Mouse (Mus musculus) liver, adult 2 months (tissue): Measurements from ENCODE around the gene Rab11fip3. TPM values are rescaled to one million over a fixed set of nuclear protein-coding genes. Genes with fewer than 3 reads are reported as not detected.

Experiments used
- DNase-seq: peaks from one replicate; pipeline ENCODE4 v3.0.0-alpha.2; 2011; ENCODE audit warnings: low read depth, low spot score; ENCODE audit errors: extremely low read depth
- H3K27ac ChIP-seq: fragments of 200-500 bp; replicated peaks from 2 replicates; pipeline ENCODE4 v1.5.1; 2012; ENCODE audit warnings: low read depth, mild to moderate bottlenecking, control low read depth, inconsistent platforms, low read length; ENCODE audit not compliant: insufficient read depth
- H3K27me3 ChIP-seq: fragments of 200-500 bp; 2 replicates; pipeline ENCODE4 v1.6.1; 2012; ENCODE audit warnings: mild to moderate bottlenecking, moderate library complexity, low read length, inconsistent platforms; ENCODE audit not compliant: control insufficient read depth, insufficient read depth
- H3K36me3 ChIP-seq: fragments of 200-500 bp; 2 replicates; pipeline ENCODE4 v1.6.1; 2012; ENCODE audit warnings: low read length, inconsistent platforms; ENCODE audit not compliant: control insufficient read depth, insufficient read depth
- H3K4me1 ChIP-seq: fragments of 200-500 bp; 2 replicates; pipeline ENCODE4 v1.6.1; 2011; ENCODE audit warnings: low read length; ENCODE audit not compliant: control insufficient read depth, insufficient read depth
- H3K4me3 ChIP-seq: fragments of 200-500 bp; 2 replicates; pipeline ENCODE4 v1.5.1; 2011; ENCODE audit warnings: low read depth, mild to moderate bottlenecking, control low read depth, low read length, moderate library complexity; ENCODE audit not compliant: insufficient read depth
- H3K79me2 ChIP-seq: fragments of 200-500 bp; 2 replicates; pipeline ENCODE4 v1.6.1; 2012; ENCODE audit warnings: inconsistent platforms, mild to moderate bottlenecking, low read length, moderate library complexity; ENCODE audit not compliant: control insufficient read depth, insufficient read depth
- H3K9ac ChIP-seq: fragments of 200-500 bp; 2 replicates; pipeline ENCODE4 v1.6.1; 2012; ENCODE audit warnings: low read depth, mild to moderate bottlenecking, control low read depth, inconsistent platforms, low read length
- CTCF ChIP-seq: fragments of 200-500 bp; IDR thresholded peaks from 2 replicates; pipeline ENCODE4 v1.5.1; 2011; ENCODE audit warnings: low read depth, low read length, control low read depth
- POLR2A ChIP-seq: fragments of 200-500 bp; IDR thresholded peaks from 2 replicates; pipeline ENCODE4 v1.6.1; 2011; ENCODE audit warnings: low read length, control low read depth; ENCODE audit not compliant: insufficient read depth; ENCODE audit errors: extremely low read depth
- WGBS: fragments of 180-500 bp; shearing (Covaris S2); methylation state at CpG from one replicate; pipeline ENCODE4 v1.1.7; 2018; 5-methylcytosine and 5-hydroxymethylcytosine counted together
- polyA plus RNA-seq: library from polyadenylated mRNA; depleted of rRNA; stranded (reverse); fragments of >200 nt; gene quantifications from 2 replicates; pipeline ENCODE4 v1.2.3, GENCODE M21; 2012
- total RNA-seq: library from RNA; depleted of rRNA; stranded (reverse); fragments of >200 nt; gene quantifications from 2 replicates; pipeline ENCODE4 v1.2.3, GENCODE M21; 2014

Gene Rab11fip3
- total and polyA plus RNA-seq, 2 experiments: 4.6 to 13.2 TPM

DNA sequence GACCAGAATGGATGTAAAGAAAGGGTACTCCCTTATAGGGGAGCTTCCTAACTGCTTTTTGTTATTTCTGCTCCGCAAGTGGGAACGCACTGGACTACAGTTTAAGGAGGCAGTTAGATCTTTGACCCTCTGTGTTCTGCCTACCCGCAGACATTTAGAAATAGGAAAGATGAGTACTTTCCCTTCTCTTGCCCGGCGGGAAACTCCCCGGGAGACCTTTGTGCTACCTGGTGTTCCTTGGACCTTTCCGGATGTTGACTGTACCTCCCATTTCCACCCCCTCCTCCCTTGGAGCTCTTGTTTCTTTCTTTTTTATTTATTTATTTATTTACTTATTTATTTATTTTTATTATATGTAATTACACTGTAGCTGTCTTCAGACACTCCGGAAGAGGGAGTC lies 44.7 kb upstream of the Rab11fip3 start:
- Histone ChIP-seq H3K36me3 (no peaks in the 10 kb centered on the region), H3K4me1 (peaks cover 6% of the 10 kb centered on the region), H3K79me2 (no peaks in the 10 kb centered on the region), H3K4me3 (peak overlapping the region; percentile 70), H3K9ac (peak overlapping the region; percentile 85), H3K27ac (no peak overlapping the region), H3K27me3 (no peaks in the 10 kb centered on the region)
- 14% methylated on average over 8 of the region's 8 CpGs for WGBS
- peak; percentile 31 for DNase-seq
- TF ChIP-seq CTCF (no peak), POLR2A (no peak)

DNA sequence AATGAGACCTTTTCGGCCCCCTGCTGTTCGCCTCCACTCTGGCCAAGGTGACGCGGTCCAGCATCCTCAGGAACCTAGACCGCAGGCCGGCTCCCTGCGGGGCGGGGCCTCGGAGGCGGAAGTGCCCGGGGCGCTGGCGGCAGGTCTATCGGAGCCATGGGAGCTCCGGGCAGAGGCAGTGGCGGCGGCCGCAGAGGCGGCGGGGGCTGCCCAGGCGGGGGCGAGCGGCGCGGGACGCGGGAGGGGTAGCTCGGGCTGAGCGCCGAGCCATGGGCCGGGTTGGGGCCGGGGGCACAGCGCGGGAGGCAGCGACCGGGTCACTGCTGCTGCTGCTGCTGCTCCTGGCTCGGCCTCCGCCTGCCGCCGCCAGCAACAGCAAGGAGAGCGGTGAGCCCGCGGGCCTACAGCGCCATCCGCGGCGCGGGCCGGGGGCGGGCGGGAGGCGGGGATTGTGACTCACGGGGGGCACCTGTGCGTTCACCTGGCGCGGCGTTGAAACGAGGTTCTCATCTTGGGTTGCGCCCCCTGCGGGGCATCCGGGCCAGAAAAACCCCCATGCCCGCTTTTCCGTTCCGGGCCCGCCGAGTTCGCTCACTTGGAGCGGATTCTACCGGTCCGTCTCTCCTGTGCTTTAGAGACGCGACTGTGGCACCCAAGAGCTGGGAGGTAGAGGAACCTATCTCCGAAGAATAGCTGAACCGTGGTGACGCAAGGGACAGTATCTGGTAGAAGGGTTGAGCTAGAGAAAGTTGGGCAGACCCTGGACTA lies 44.0 kb upstream of the Rab11fip3 start, which contains the start of gene Tmem8:
TSS of gene Tmem8 (plus strand) at position 119 of the 768 bp plus-strand sequence.
- WGBS: under 1% methylated on average over 75 of the region's 75 CpGs
- Histone ChIP-seq H3K9ac (peak within 1 kb of the TSS; percentile 85), H3K4me3 (peak within 1 kb of the TSS; percentile 70), H3K4me1 (peaks cover 6% of the 10 kb centered on the region), H3K27ac (no peak within 1 kb of the TSS), H3K36me3 (no peaks in the 10 kb centered on the region), H3K79me2 (no peaks in the 10 kb centered on the region), H3K27me3 (no peaks in the 10 kb centered on the region)
- TF ChIP-seq POLR2A: 0 out of 2 replicates have a peak, but pooled peaks have one; percentile 39
- peak; percentile 19; the same call in 1 of the 2 replicates for TF ChIP-seq CTCF
- peak; percentile 38 for DNase-seq

- Histone ChIP-seq H3K79me2 (no peaks in the 10 kb centered on the region), H3K9ac (no peak overlapping the region), H3K27ac (no peak overlapping the region), H3K27me3 (no peaks in the 10 kb centered on the region), H3K4me3 (peak overlapping the region; percentile 70; the same call in 1 of the 2 replicates), H3K36me3 (no peaks in the 10 kb centered on the region), H3K4me1 (peaks cover 6% of the 10 kb centered on the region)
- 37% methylated on average over 14 of the region's 14 CpGs for WGBS
- DNase-seq: no peak
- no peak for TF ChIP-seq CTCF
- TF ChIP-seq POLR2A: no peak
Observed at GRCm38 (mm10) chr17:26112751-26113150, 43.4 kb upstream of the Rab11fip3 start.

DNA sequence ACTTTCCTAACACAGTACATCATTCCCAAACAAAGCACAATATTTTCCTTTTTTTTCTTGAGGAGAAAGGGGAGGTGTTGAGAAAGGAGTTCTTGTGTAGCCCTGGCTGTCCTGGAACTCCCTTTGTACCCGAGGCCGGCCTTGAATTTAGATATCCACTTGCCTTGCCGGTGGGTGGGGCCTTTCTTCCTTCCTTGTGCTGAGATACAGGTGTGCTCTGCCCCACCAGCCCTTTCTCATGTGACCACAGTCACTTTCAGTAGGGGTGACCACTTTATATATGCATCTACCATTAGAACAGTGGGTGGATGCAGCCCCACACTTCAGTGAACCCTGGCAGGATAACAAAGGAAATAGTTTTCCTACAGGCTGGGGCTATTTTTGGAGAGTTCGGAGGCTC lies 42.4 kb upstream of the Rab11fip3 start:
- peaks cover 6% of the 10 kb centered on the region for H3K4me1 ChIP-seq
- 58% methylated on average over 4 of the region's 4 CpGs for WGBS
- H3K79me2 ChIP-seq: no peaks in the 10 kb centered on the region
- TF ChIP-seq POLR2A (no peak), CTCF (no peak)
- H3K27me3 ChIP-seq: no peaks in the 10 kb centered on the region
- no peak overlapping the region for H3K9ac ChIP-seq
- no peak overlapping the region for H3K27ac ChIP-seq
- H3K4me3 ChIP-seq: no peak overlapping the region
- H3K36me3 ChIP-seq: no peaks in the 10 kb centered on the region
- no peak for DNase-seq

GRCm38 (mm10) chr17:26111024-26111423 lies 41.7 kb upstream of the Rab11fip3 start:
- H3K9ac ChIP-seq: no peak overlapping the region
- 51% methylated on average over 4 of the region's 4 CpGs for WGBS

DNA sequence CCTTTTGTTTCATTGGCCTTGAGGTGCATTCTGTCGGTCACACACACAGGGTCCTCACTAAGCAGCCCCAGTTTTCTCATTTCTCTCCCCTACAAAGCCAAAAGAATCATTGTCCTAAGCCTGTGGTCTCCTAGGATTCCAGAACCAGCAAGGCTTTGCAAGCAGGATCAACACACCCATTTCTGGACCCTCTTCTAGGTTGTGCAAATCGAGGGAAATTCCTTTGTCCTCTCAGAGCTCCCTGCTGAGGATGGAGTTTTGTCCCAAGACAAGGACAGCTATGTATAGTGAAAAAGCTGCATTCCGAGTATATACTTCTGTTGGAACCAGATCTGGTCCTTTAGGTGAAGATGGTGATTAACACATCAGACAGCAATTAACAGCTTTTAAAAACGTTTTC lies 40.8 kb upstream of the Rab11fip3 start:
- no peak overlapping the region for H3K9ac ChIP-seq
- WGBS: 50% methylated on average over 4 of the region's 4 CpGs
- DNase-seq: no peak
- H3K36me3 ChIP-seq: no peaks in the 10 kb centered on the region
- TF ChIP-seq POLR2A (no peak), CTCF (no peak)
- H3K4me1 ChIP-seq: peaks cover 6% of the 10 kb centered on the region
- no peaks in the 10 kb centered on the region for H3K79me2 ChIP-seq
- H3K4me3 ChIP-seq: no peak overlapping the region
- no peak overlapping the region for H3K27ac ChIP-seq
- no peaks in the 10 kb centered on the region for H3K27me3 ChIP-seq

More at GRCm38 (mm10) chr17:26111024-26111423, 41.7 kb upstream of the Rab11fip3 start:
- H3K4me3 ChIP-seq: no peak overlapping the region
- H3K4me1 ChIP-seq: peaks cover 6% of the 10 kb centered on the region
- H3K79me2 ChIP-seq: no peaks in the 10 kb centered on the region
- no peak overlapping the region for H3K27ac ChIP-seq
- no peaks in the 10 kb centered on the region for H3K27me3 ChIP-seq
- no peak for TF ChIP-seq CTCF
- no peak for TF ChIP-seq POLR2A
- DNase-seq: no peak
- H3K36me3 ChIP-seq: no peaks in the 10 kb centered on the region
